Mouse (Mus musculus) hindbrain, embryonic 15.5 days (tissue): ENCODE data around the gene Zfp747. TPM values are rescaled to one million over a fixed set of nuclear protein-coding genes. Genes with fewer than 3 reads are reported as not detected.
A peak's percentile ranks its signal among the peaks of the same experiment; 100 is the strongest.
"Not testable (repeated sequence)": the region's sequence is repeated elsewhere in the genome, so short reads cannot be mapped to it uniquely, and the experiment has no call there.

Source experiments
- ATAC-seq: fragments of 200-750 bp; cut with Nextera tagmentation; 2 replicates; pipeline ENCODE4 v1.8.0; 2017; ENCODE audit warnings: low read depth, moderate number of reproducible peaks, moderate TSS enrichment; ENCODE audit not compliant: low FRiP score
- H3K27ac ChIP-seq: fragments of 300-500 bp; sonication (generic); replicated peaks from 2 replicates; pipeline ENCODE4 v1.5.1; 2015; ENCODE audit warnings: mild to moderate bottlenecking, inconsistent platforms
- H3K27me3 ChIP-seq: fragments of 300-500 bp; sonication (generic); 2 replicates; pipeline ENCODE4 v1.6.1; 2015; ENCODE audit warnings: control low read depth, inconsistent platforms
- H3K36me3 ChIP-seq: fragments of 300-500 bp; sonication (generic); 2 replicates; pipeline ENCODE4 v1.6.1; 2015; ENCODE audit warnings: control low read depth, inconsistent platforms
- H3K4me1 ChIP-seq: fragments of 300-500 bp; sonication (generic); replicated peaks from 2 replicates; pipeline ENCODE4 v1.6.1; 2015; ENCODE audit warnings: control low read depth, inconsistent platforms
- H3K4me2 ChIP-seq: fragments of 300-500 bp; sonication (generic); 2 replicates; pipeline ENCODE4 v1.6.1; 2015; ENCODE audit warnings: moderate library complexity, mild to moderate bottlenecking, inconsistent platforms
- H3K4me3 ChIP-seq: fragments of 300-500 bp; sonication (generic); 2 replicates; pipeline ENCODE4 v1.5.1; 2015; ENCODE audit warnings: mild to moderate bottlenecking, inconsistent platforms
- H3K9ac ChIP-seq: fragments of 300-500 bp; sonication (generic); 2 replicates; pipeline ENCODE4 v1.6.1; 2015; ENCODE audit warnings: inconsistent platforms
- H3K9me3 ChIP-seq: fragments of 300-500 bp; sonication (generic); 2 replicates; pipeline ENCODE4 v1.6.1; 2016; ENCODE audit warnings: control low read depth, inconsistent platforms
- WGBS: fragments of 180-500 bp; shearing (Covaris S2); methylation state at CpG from one replicate; pipeline ENCODE4 v1.1.7; 2015; 5-methylcytosine and 5-hydroxymethylcytosine counted together
- polyA plus RNA-seq: library from polyadenylated mRNA; unstranded; fragments of >200 nt; fragmentation: Nextera tagmentation; extraction: Ambion mirVana; gene quantifications from 2 replicates; pipeline ENCODE4 v1.2.1, GENCODE M21; 2015

Gene Zfp747
- polyA plus RNA-seq, 1 experiment from 2014 or later: 8.4 TPM

GRCm38 (mm10) chr7:127393157-127393943 is 17.5 kb upstream of the Zfp747 start, which contains the start of gene E430018J23Rik:
Gene E430018J23Rik, minus strand, starts transcription at chr7:127393629.
- H3K4me3 ChIP-seq: peak within 1 kb of the TSS; percentile 79
- ATAC-seq: peak; percentile 95
- no peaks in the 10 kb centered on the region for H3K9me3 ChIP-seq
- under 1% methylated on average over 45 of the region's 45 CpGs for WGBS
- H3K27ac ChIP-seq: peak within 1 kb of the TSS; percentile 91
- H3K36me3 ChIP-seq: no peaks in the 10 kb centered on the region
- peak within 1 kb of the TSS; percentile 85 for H3K9ac ChIP-seq
- H3K27me3 ChIP-seq: no peaks in the 10 kb centered on the region
- H3K4me2 ChIP-seq: peak within 1 kb of the TSS; percentile 60
- H3K4me1 ChIP-seq: peaks cover 16% of the 10 kb centered on the region

- H3K27ac ChIP-seq: peak overlapping the region; percentile 91; the same call in 1 of the 2 replicates
These were observed 16.5 kb upstream of the Zfp747 start for GRCm38 (mm10) chr7:127392251-127392824.

GRCm38 (mm10) chr7:127391538-127391937 is 15.7 kb upstream of the Zfp747 start:
- Histone ChIP-seq H3K9me3 (no peaks in the 10 kb centered on the region), H3K27ac (no peak overlapping the region), H3K36me3 (no peaks in the 10 kb centered on the region), H3K4me2 (no peak overlapping the region), H3K4me1 (peaks cover 16% of the 10 kb centered on the region), H3K9ac (no peak overlapping the region), H3K4me3 (no peak overlapping the region), H3K27me3 (no peaks in the 10 kb centered on the region)
- 95% methylated on average over 16 of the region's 16 CpGs for WGBS
- no peak for ATAC-seq

More at GRCm38 (mm10) chr7:127392251-127392824, 16.5 kb upstream of the Zfp747 start:
- no peak for ATAC-seq
- Histone ChIP-seq H3K9me3 (no peaks in the 10 kb centered on the region), H3K4me1 (peaks cover 16% of the 10 kb centered on the region), H3K9ac (peak overlapping the region; percentile 85; the same call in 1 of the 2 replicates), H3K36me3 (no peaks in the 10 kb centered on the region), H3K4me3 (peak overlapping the region; percentile 79), H3K27me3 (no peaks in the 10 kb centered on the region), H3K4me2 (peak overlapping the region; percentile 60)
- WGBS: 91% methylated on average over 8 of the region's 8 CpGs

- peaks cover 22% of the 10 kb centered on the region for H3K4me1 ChIP-seq
- H3K9ac ChIP-seq: no peak overlapping the region
- H3K9me3 ChIP-seq: no peaks in the 10 kb centered on the region
- ATAC-seq: no peak
- 76% methylated on average over 7 of the region's 7 CpGs for WGBS
- peaks cover 3% of the 10 kb centered on the region; the same call in 1 of the 2 replicates for H3K36me3 ChIP-seq
- no peak overlapping the region for H3K4me2 ChIP-seq
- H3K4me3 ChIP-seq: no peak overlapping the region
- no peaks in the 10 kb centered on the region for H3K27me3 ChIP-seq
- no peak overlapping the region for H3K27ac ChIP-seq
These were observed 14.5 kb upstream of the Zfp747 start for GRCm38 (mm10) chr7:127390306-127390705.

GRCm38 (mm10) chr7:127388201-127388600 is 12.4 kb upstream of the Zfp747 start:
- not testable (repeated sequence) for H3K4me2 ChIP-seq, H3K27ac ChIP-seq, ATAC-seq

GRCm38 (mm10) chr7:127386641-127387392 is 11.0 kb upstream of the Zfp747 start, which contains the start of gene 9130019O22Rik:
Gene 9130019O22Rik, minus strand, starts transcription at chr7:127387166.
- 10% methylated on average over 38 of the region's 38 CpGs for WGBS
- Histone ChIP-seq H3K36me3 (peaks cover 10% of the 10 kb centered on the region), H3K4me1 (peaks cover 6% of the 10 kb centered on the region), H3K9ac (peak within 1 kb of the TSS; percentile 69), H3K27ac (peak within 1 kb of the TSS; percentile 67), H3K4me3 (peak within 1 kb of the TSS; percentile 63), H3K4me2 (peak within 1 kb of the TSS; percentile 81), H3K9me3 (no peaks in the 10 kb centered on the region), H3K27me3 (no peaks in the 10 kb centered on the region)
- ATAC-seq: peak; percentile 88

More at GRCm38 (mm10) chr7:127388201-127388600, 12.4 kb upstream of the Zfp747 start:
- H3K9ac ChIP-seq, H3K27me3 ChIP-seq, H3K9me3 ChIP-seq, H3K4me3 ChIP-seq: not testable (repeated sequence)
- Histone ChIP-seq H3K4me1 (peaks cover 15% of the 10 kb centered on the region), H3K36me3 (peaks cover 10% of the 10 kb centered on the region)

GRCm38 (mm10) chr7:127385560-127385959 is 9.7 kb upstream of the Zfp747 start:
- H3K9me3 ChIP-seq, H3K4me1 ChIP-seq, H3K4me2 ChIP-seq, H3K27me3 ChIP-seq, H3K27ac ChIP-seq, H3K4me3 ChIP-seq, ATAC-seq, H3K9ac ChIP-seq: not testable (repeated sequence)
- 95% methylated on average over 4 of the region's 4 CpGs for WGBS
- peaks cover 10% of the 10 kb centered on the region for H3K36me3 ChIP-seq

- Histone ChIP-seq H3K27me3 (no peaks in the 10 kb centered on the region), H3K4me3 (no peak overlapping the region)
- 80% methylated on average over 6 of the region's 6 CpGs for WGBS
These were observed 2.6 kb upstream of the Zfp747 start for GRCm38 (mm10) chr7:127378310-127378921.

GRCm38 (mm10) chr7:127371870-127372269 is 4.0 kb downstream of the Zfp747 start:
- WGBS: 81% methylated on average over 3 of the region's 3 CpGs

More at GRCm38 (mm10) chr7:127378310-127378921, 2.6 kb upstream of the Zfp747 start:
- peaks cover 7% of the 10 kb centered on the region; the same call in 1 of the 2 replicates for H3K36me3 ChIP-seq
- no peak overlapping the region for H3K4me2 ChIP-seq
- no peaks in the 10 kb centered on the region for H3K9me3 ChIP-seq
- no peak overlapping the region for H3K27ac ChIP-seq
- H3K4me1 ChIP-seq: peaks cover 4% of the 10 kb centered on the region; the same call in 1 of the 2 replicates
- no peak overlapping the region for H3K9ac ChIP-seq
- no peak for ATAC-seq

GRCm38 (mm10) chr7:127371213-127371612 is 4.6 kb downstream of the Zfp747 start:
- no peak overlapping the region for H3K4me3 ChIP-seq
- H3K27me3 ChIP-seq: no peaks in the 10 kb centered on the region
- H3K4me2 ChIP-seq: no peak overlapping the region
- ATAC-seq: no peak
- peaks cover 4% of the 10 kb centered on the region; the same call in 1 of the 2 replicates for H3K4me1 ChIP-seq
- 83% methylated on average over 2 of the region's 2 CpGs for WGBS
- no peak overlapping the region for H3K9ac ChIP-seq
- H3K9me3 ChIP-seq: no peaks in the 10 kb centered on the region
- no peak overlapping the region for H3K27ac ChIP-seq
- peaks cover 9% of the 10 kb centered on the region; the same call in 1 of the 2 replicates for H3K36me3 ChIP-seq

More at GRCm38 (mm10) chr7:127371870-127372269, 4.0 kb downstream of the Zfp747 start:
- not testable (repeated sequence) for H3K36me3 ChIP-seq, H3K27me3 ChIP-seq, H3K4me3 ChIP-seq, H3K4me1 ChIP-seq, H3K9me3 ChIP-seq, ATAC-seq, H3K27ac ChIP-seq, H3K4me2 ChIP-seq, H3K9ac ChIP-seq

GRCm38 (mm10) chr7:127366249-127366648 is 9.6 kb downstream of the Zfp747 start:
- ATAC-seq: no peak
- no peaks in the 10 kb centered on the region; the same call in 1 of the 2 replicates for H3K27me3 ChIP-seq
- 89% methylated on average over 3 of the region's 3 CpGs for WGBS

More at GRCm38 (mm10) chr7:127366249-127366648, 9.6 kb downstream of the Zfp747 start:
- no peak overlapping the region for H3K27ac ChIP-seq
- H3K9ac ChIP-seq: no peak overlapping the region
- H3K4me2 ChIP-seq: no peak overlapping the region
- no peaks in the 10 kb centered on the region for H3K36me3 ChIP-seq
- H3K4me3 ChIP-seq: no peak overlapping the region
- peaks cover 14% of the 10 kb centered on the region for H3K4me1 ChIP-seq
- H3K9me3 ChIP-seq: no peaks in the 10 kb centered on the region
